Mouse (Mus musculus): ENCODE measurements at regions not wholly inside any gene's neighbourhood (a gene's known extent, or its start where the extent isn't known, plus 50 kb on each side); places are given as distances from the start of the nearest gene placed in this dataset.

DNA sequence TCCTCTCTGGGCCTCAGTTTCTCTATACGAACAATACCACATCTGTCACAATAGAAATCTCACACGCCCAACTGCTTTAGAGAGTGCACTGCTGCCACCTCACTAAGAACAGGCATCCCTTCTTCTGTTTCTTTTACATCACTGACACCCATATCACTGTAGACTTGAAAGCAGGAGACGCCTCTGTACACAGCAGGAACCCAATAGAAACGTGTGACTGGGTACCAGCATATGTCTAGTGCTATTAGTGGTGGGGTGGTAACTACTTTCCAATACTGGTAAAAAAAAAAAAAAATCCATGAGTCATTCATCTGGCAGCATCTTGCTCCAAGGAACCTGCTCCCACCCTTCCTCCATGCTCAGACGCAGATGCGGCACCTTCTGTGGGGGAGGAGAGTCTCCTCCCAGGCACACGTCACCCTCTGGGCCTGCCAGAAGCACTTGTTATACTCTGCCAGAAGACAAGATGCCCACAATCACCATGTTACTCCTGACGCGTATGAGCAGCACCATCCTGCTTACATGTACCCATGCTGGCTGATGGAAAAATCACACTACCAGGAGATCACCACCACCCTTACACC is 151.3 kb upstream of the Plxna4 start:
- DNase-seq (ENCODE audit: low spot score) (no peak), ATAC-seq (ENCODE audit: low FRiP score) (no peak)
- Histone ChIP-seq H3K4me1 (replicated peaks; ENCODE audit: control insufficient read depth, insufficient read depth, low read length) (no peaks in the 10 kb centered on the region), H3K4me2 (replicated peaks; ENCODE audit: low read depth, low read length) (no peak overlapping the region), H3K27me3 (ENCODE audit: control insufficient read depth, insufficient read depth, low read length) (no peaks in the 10 kb centered on the region), H3K36me3 (ENCODE audit: control insufficient read depth, insufficient read depth, low read length) (no peaks in the 10 kb centered on the region), H3K9ac (ENCODE audit: low read depth, low read length) (no peak overlapping the region), H3K27ac (ENCODE audit: low read depth, low read length) (no peak overlapping the region), H3K9me3 (ENCODE audit: control insufficient read depth, low read length) (no peaks in the 10 kb centered on the region), H3K4me3 (ENCODE audit: low read depth, low read length) (no peak overlapping the region)
- 86% methylated on average over 9 of the region's 9 CpGs for WGBS

DNA sequence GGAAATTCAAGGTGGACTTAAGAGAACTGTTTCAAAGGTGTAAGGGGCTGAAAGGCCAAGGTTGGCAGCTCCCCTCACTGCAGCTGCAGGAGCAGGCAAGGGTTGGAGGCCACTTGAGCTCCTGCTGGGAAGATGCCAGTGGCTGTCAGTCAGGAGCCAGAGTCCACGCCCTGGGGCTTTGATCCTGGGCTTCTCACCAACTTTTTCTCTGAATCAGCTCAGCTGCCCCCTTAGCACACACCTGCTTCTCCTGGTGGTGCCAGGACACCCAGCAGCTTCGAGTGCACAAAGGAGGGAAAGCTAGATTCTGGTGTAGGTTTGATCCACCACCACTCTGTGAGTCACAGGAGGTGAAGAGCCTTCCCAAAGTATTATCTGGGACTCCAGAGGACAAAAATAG is 140.7 kb upstream of the Plxna4 start:
- H3K36me3 ChIP-seq (ENCODE audit: control insufficient read depth, insufficient read depth, low read length), result no peaks in the 10 kb centered on the region
- no peak overlapping the region for H3K4me3 ChIP-seq (ENCODE audit: low read depth, low read length)
- no peaks in the 10 kb centered on the region for H3K27me3 ChIP-seq (ENCODE audit: control insufficient read depth, insufficient read depth, low read length)
- H3K9ac ChIP-seq (ENCODE audit: low read depth, low read length), result no peak overlapping the region
- no peaks in the 10 kb centered on the region for H3K9me3 ChIP-seq (ENCODE audit: control insufficient read depth, low read length)
- ATAC-seq (ENCODE audit: low FRiP score), result no peak
- H3K27ac ChIP-seq (ENCODE audit: low read depth, low read length), result no peak overlapping the region
- DNase-seq (ENCODE audit: low spot score), result no peak
- H3K4me2 ChIP-seq (replicated peaks; ENCODE audit: low read depth, low read length), result no peak overlapping the region
- 29% methylated on average over 2 of the region's 2 CpGs for WGBS
- H3K4me1 ChIP-seq (replicated peaks; ENCODE audit: control insufficient read depth, insufficient read depth, low read length), result no peaks in the 10 kb centered on the region

DNA sequence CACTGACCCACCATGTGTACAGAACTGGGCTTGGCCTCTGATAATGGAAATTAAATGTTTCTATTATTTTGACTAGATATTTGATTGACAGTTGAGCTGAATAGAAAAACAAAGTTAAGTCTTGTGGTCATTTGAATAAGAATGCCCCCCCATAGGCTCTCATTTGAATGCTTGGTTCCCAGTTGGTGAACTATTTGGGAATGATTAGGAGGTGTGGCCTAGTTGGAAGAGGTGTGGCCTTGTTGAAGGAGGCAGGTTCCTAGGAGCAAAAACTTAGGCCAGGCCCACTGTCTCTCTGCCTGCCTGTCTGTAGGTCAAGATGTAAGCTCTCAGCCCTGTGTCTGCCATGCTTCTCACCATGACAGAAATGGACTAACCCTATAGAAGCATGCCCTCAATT is 138.6 kb upstream of the Plxna4 start:
- no peak overlapping the region for H3K4me3 ChIP-seq (ENCODE audit: low read depth, low read length)
- no peaks in the 10 kb centered on the region for H3K27me3 ChIP-seq (ENCODE audit: control insufficient read depth, insufficient read depth, low read length)
- H3K4me1 ChIP-seq (replicated peaks; ENCODE audit: control insufficient read depth, insufficient read depth, low read length), result no peaks in the 10 kb centered on the region
- no peak overlapping the region for H3K4me2 ChIP-seq (replicated peaks; ENCODE audit: low read depth, low read length)
- H3K9me3 ChIP-seq (ENCODE audit: control insufficient read depth, low read length), result no peaks in the 10 kb centered on the region
- ATAC-seq (ENCODE audit: low FRiP score), result no peak
- DNase-seq (ENCODE audit: low spot score), result no peak
- H3K9ac ChIP-seq (ENCODE audit: low read depth, low read length), result no peak overlapping the region
- no peaks in the 10 kb centered on the region for H3K36me3 ChIP-seq (ENCODE audit: control insufficient read depth, insufficient read depth, low read length)
- no peak overlapping the region for H3K27ac ChIP-seq (ENCODE audit: low read depth, low read length)

DNA sequence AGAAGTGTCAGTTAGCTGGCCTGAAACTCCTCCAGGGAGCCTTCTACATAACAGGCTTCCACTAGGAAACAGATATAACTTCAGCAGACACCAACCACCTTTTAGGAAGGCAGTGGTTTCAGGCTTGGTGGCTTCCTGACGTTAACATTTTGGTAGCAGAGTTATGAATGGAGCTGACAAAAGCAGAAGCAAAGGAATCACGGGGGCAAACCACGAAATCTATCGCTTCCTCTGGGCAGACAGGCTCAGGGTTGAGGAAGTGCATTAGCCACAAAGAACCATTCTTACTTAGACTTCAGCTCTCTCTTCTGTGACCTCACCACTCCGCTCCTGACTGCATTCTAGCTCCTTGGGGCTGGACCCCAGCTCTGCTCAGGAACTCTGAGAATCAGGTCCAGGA is 129.9 kb upstream of the Plxna4 start:
- WGBS, result 83% methylated on average over 5 of the region's 5 CpGs
- no peak overlapping the region for H3K4me3 ChIP-seq (ENCODE audit: low read depth, low read length)
- no peaks in the 10 kb centered on the region for H3K36me3 ChIP-seq (ENCODE audit: control insufficient read depth, insufficient read depth, low read length)
- DNase-seq (ENCODE audit: low spot score) (no peak), ATAC-seq (ENCODE audit: low FRiP score) (no peak)
- H3K9ac ChIP-seq (ENCODE audit: low read depth, low read length), result no peak overlapping the region
- H3K9me3 ChIP-seq (ENCODE audit: control insufficient read depth, low read length), result no peaks in the 10 kb centered on the region
- H3K27ac ChIP-seq (ENCODE audit: low read depth, low read length), result no peak overlapping the region
- no peaks in the 10 kb centered on the region for H3K4me1 ChIP-seq (replicated peaks; ENCODE audit: control insufficient read depth, insufficient read depth, low read length)
- H3K4me2 ChIP-seq (replicated peaks; ENCODE audit: low read depth, low read length), result no peak overlapping the region
- H3K27me3 ChIP-seq (ENCODE audit: control insufficient read depth, insufficient read depth, low read length), result no peaks in the 10 kb centered on the region

DNA sequence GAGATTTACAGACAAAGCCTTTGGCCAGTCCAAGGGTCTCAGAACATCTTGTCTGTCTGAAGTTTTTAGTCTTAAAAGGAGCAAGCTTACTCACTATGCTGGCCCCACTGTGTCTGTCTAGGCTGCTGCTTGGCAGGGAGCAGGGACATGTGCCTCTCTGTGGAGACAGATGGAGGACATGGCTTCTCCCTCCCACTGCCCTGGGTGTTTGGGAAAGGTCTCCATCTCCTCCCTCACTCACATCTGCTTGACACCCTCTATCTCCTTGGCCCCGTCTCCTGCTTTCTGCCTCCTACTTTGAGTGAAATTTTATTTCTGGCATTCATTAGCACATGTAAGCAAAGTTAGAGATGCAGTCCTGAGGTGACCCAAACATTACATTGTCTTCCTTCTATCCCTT is 127.1 kb upstream of the Plxna4 start:
- H3K4me2 ChIP-seq (replicated peaks; ENCODE audit: low read depth, low read length), result no peak overlapping the region
- WGBS, result 80% methylated on average over 1 of the region's 1 CpGs
- no peaks in the 10 kb centered on the region for H3K27me3 ChIP-seq (ENCODE audit: control insufficient read depth, insufficient read depth, low read length)
- H3K9ac ChIP-seq (ENCODE audit: low read depth, low read length), result no peak overlapping the region
- H3K9me3 ChIP-seq (ENCODE audit: control insufficient read depth, low read length), result no peaks in the 10 kb centered on the region
- no peak overlapping the region for H3K27ac ChIP-seq (ENCODE audit: low read depth, low read length)
- no peak overlapping the region for H3K4me3 ChIP-seq (ENCODE audit: low read depth, low read length)
- ATAC-seq (ENCODE audit: low FRiP score) (no peak), DNase-seq (ENCODE audit: low spot score) (no peak)
- H3K4me1 ChIP-seq (replicated peaks; ENCODE audit: control insufficient read depth, insufficient read depth, low read length), result no peaks in the 10 kb centered on the region
- no peaks in the 10 kb centered on the region for H3K36me3 ChIP-seq (ENCODE audit: control insufficient read depth, insufficient read depth, low read length)

DNA sequence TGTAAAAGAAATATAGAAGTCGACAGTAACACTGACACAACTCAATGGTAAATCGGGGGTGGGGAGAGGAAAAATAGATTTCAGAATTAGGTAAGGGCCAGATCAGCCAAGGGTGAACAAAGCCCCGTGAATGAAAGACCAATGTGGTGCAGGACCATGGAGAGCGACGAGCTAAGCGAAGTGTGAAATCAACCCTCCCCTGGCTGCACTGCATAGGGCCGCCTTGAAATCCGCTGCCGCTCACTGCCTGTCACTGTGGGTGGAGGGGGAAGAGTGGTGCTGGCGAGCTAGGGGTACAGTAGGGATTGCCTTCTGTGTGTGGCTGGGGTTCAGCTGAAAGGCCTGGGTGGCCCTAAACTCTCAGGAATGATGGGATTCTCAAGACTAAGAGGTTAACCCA is 122.2 kb upstream of the Plxna4 start:
- H3K4me3 ChIP-seq (ENCODE audit: low read depth, low read length), result no peak overlapping the region
- H3K27me3 ChIP-seq (ENCODE audit: control insufficient read depth, insufficient read depth, low read length), result no peaks in the 10 kb centered on the region
- DNase-seq (ENCODE audit: low spot score) (peak; percentile 78), ATAC-seq (ENCODE audit: low FRiP score) (no peak)
- no peaks in the 10 kb centered on the region for H3K4me1 ChIP-seq (replicated peaks; ENCODE audit: control insufficient read depth, insufficient read depth, low read length)
- H3K9ac ChIP-seq (ENCODE audit: low read depth, low read length), result no peak overlapping the region
- no peaks in the 10 kb centered on the region for H3K9me3 ChIP-seq (ENCODE audit: control insufficient read depth, low read length)
- H3K27ac ChIP-seq (ENCODE audit: low read depth, low read length), result no peak overlapping the region
- no peaks in the 10 kb centered on the region for H3K36me3 ChIP-seq (ENCODE audit: control insufficient read depth, insufficient read depth, low read length)
- WGBS, result 7% methylated on average over 10 of the region's 10 CpGs
- H3K4me2 ChIP-seq (replicated peaks; ENCODE audit: low read depth, low read length), result no peak overlapping the region

DNA sequence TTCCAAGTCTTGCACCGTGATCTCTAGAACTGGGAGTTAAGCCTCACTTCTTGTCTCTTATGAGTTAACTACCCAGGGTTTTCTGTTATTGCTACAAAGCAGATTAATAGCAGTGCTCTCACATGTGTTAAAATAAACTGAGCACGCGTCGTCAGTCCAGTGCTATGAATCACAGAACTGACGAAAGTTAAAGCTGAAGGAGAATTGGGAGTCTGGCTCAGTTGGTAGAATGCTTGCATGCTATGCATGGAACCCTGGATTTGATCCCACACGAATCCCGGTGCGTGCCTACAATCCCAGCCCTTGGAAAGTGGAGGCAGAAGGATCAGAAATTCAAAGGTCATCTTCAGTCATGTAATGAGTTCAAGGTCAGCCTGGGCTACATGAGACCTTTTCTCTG is 121.6 kb upstream of the Plxna4 start:
- 89% methylated on average over 8 of the region's 8 CpGs for WGBS
- Histone ChIP-seq H3K27ac (ENCODE audit: low read depth, low read length) (no peak overlapping the region), H3K4me3 (ENCODE audit: low read depth, low read length) (no peak overlapping the region), H3K4me2 (replicated peaks; ENCODE audit: low read depth, low read length) (no peak overlapping the region), H3K4me1 (replicated peaks; ENCODE audit: control insufficient read depth, insufficient read depth, low read length) (no peaks in the 10 kb centered on the region), H3K9me3 (ENCODE audit: control insufficient read depth, low read length) (no peaks in the 10 kb centered on the region), H3K36me3 (ENCODE audit: control insufficient read depth, insufficient read depth, low read length) (no peaks in the 10 kb centered on the region), H3K9ac (ENCODE audit: low read depth, low read length) (no peak overlapping the region), H3K27me3 (ENCODE audit: control insufficient read depth, insufficient read depth, low read length) (no peaks in the 10 kb centered on the region)
- ATAC-seq (ENCODE audit: low FRiP score) (no peak), DNase-seq (ENCODE audit: low spot score) (no peak)

DNA sequence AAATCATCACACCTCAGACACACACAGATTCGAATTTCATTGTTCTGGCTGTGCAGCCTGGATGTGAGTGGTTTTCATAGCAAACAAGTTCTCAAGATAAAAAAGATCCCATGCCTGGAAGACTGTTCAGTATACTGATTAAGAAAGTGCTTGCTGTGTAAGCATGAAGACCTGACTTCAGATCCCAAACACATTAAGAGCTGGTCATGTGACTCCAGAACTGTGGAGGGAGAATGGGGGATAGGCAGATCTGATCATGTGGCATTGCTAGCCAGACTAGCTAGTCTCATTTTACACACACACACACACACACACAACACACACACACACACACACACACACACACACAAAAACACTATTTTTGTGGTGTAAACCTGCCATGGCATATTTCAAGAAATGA is 119.4 kb upstream of the Plxna4 start:
- H3K4me1 ChIP-seq (replicated peaks; ENCODE audit: control insufficient read depth, insufficient read depth, low read length), result no peaks in the 10 kb centered on the region
- H3K9me3 ChIP-seq (ENCODE audit: control insufficient read depth, low read length), result no peaks in the 10 kb centered on the region
- ATAC-seq (ENCODE audit: low FRiP score), result no peak
- no peak overlapping the region for H3K9ac ChIP-seq (ENCODE audit: low read depth, low read length)
- no peaks in the 10 kb centered on the region for H3K36me3 ChIP-seq (ENCODE audit: control insufficient read depth, insufficient read depth, low read length)
- no peak for DNase-seq (ENCODE audit: low spot score)
- no peaks in the 10 kb centered on the region for H3K27me3 ChIP-seq (ENCODE audit: control insufficient read depth, insufficient read depth, low read length)
- no peak overlapping the region for H3K27ac ChIP-seq (ENCODE audit: low read depth, low read length)
- 73% methylated on average over 1 of the region's 1 CpGs for WGBS
- no peak overlapping the region for H3K4me2 ChIP-seq (replicated peaks; ENCODE audit: low read depth, low read length)
- no peak overlapping the region for H3K4me3 ChIP-seq (ENCODE audit: low read depth, low read length)

DNA sequence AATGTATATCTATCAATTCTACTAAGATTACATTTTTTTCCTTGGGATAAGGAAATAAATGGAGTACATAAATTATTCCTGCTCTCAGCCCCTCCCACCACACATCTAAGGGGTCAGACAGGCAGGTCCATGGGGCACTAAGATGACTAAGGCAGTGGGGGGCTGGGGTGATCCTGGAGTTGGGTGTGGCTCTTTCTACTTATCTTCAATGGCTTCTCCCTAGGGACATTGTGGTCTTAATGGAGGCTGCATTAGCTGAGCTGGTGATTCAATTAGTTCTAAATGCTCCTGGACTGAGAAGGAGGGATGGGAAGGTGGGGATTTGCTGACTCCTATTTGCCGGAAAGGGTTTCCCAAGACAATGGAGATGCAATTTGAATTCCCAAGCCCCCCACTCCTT is 118.4 kb upstream of the Plxna4 start:
- H3K27me3 ChIP-seq (ENCODE audit: control insufficient read depth, insufficient read depth, low read length), result no peaks in the 10 kb centered on the region
- H3K36me3 ChIP-seq (ENCODE audit: control insufficient read depth, insufficient read depth, low read length), result no peaks in the 10 kb centered on the region
- no peak overlapping the region for H3K27ac ChIP-seq (ENCODE audit: low read depth, low read length)
- no peaks in the 10 kb centered on the region for H3K4me1 ChIP-seq (replicated peaks; ENCODE audit: control insufficient read depth, insufficient read depth, low read length)
- ATAC-seq (ENCODE audit: low FRiP score) (no peak), DNase-seq (ENCODE audit: low spot score) (no peak)
- 45% methylated on average over 1 of the region's 1 CpGs for WGBS
- no peaks in the 10 kb centered on the region for H3K9me3 ChIP-seq (ENCODE audit: control insufficient read depth, low read length)
- no peak overlapping the region for H3K9ac ChIP-seq (ENCODE audit: low read depth, low read length)
- H3K4me2 ChIP-seq (replicated peaks; ENCODE audit: low read depth, low read length), result no peak overlapping the region
- no peak overlapping the region for H3K4me3 ChIP-seq (ENCODE audit: low read depth, low read length)
